Mouse (Mus musculus) small intestine, adult 2 months (tissue): Measurements from ENCODE around the gene Il5.

Source experiments
- CTCF ChIP-seq: fragments of 200-500 bp; IDR thresholded peaks from 2 replicates; pipeline ENCODE4 v1.5.1; 2012; ENCODE audit warnings: low read depth, mild to moderate bottlenecking, control low read depth, inconsistent platforms, low read length, moderate library complexity, mixed read lengths; ENCODE audit not compliant: insufficient replicate concordance, insufficient read length; ENCODE audit errors: extremely low read depth
- POLR2A ChIP-seq: fragments of 200-500 bp; IDR thresholded peaks from 2 replicates; pipeline ENCODE4 v1.6.1; 2012; ENCODE audit warnings: low read depth, mild to moderate bottlenecking, control low read depth, inconsistent platforms, low read length, moderate library complexity

- TF ChIP-seq POLR2A (no peak), CTCF (no peak)
Observed at GRCm38 (mm10) chr11:53755011-53755595, 34.5 kb downstream of the Il5 start.
